Mouse (Mus musculus) CH12.LX (cell line): ENCODE measurements around the gene Ckmt1. TPM values are rescaled to one million over a fixed set of nuclear protein-coding genes. Genes with fewer than 3 reads are reported as not detected.

Source experiments
- DNase-seq: peaks from one replicate; pipeline ENCODE4 v3.0.0-alpha.2; 2013; ENCODE audit errors: extremely low read depth
- H3K27ac ChIP-seq: 2 replicates; pipeline ENCODE4 v1.5.1; 2012; ENCODE audit warnings: low read depth, mild to moderate bottlenecking, control low read depth, moderate library complexity; ENCODE audit not compliant: insufficient read depth
- H3K27me3 ChIP-seq: replicated peaks from 2 replicates; pipeline ENCODE3; 2012; ENCODE audit warnings: inconsistent platforms
- H3K36me3 ChIP-seq, 2 experiments: replicated peaks in 1 of 2; 2 replicates each; pipeline versions ENCODE3 to v1.6.1; 2012; ENCODE audit warnings: inconsistent platforms in 1 of 2, low read length in 1 of 2, mild to moderate bottlenecking in 1 of 2, mixed read lengths in 1 of 2, moderate library complexity in 1 of 2; ENCODE audit not compliant: control insufficient read depth in 1 of 2, insufficient read depth in 1 of 2
- H3K4me1 ChIP-seq, 2 experiments: 2 replicates each; pipeline ENCODE4 v1.6.1; 2012; ENCODE audit warnings: inconsistent platforms in 1 of 2, moderate library complexity in 1 of 2; ENCODE audit not compliant: insufficient read depth in 2 of 2, control insufficient read depth in 1 of 2
- H3K4me2 ChIP-seq: 2 replicates; pipeline ENCODE4 v1.6.1; 2012; ENCODE audit warnings: low read depth, mild to moderate bottlenecking, control low read depth; ENCODE audit not compliant: poor library complexity, insufficient read depth, severe bottlenecking
- H3K4me3 ChIP-seq, 3 experiments: fragments of 150-350 bp in 1 of 3; sonication (generic) in 1 of 3; replicated peaks in 1 of 3; 2 replicates each; pipeline versions ENCODE3 to v1.5.1; 2011 to 2012; ENCODE audit warnings: low read depth in 2 of 3, low read length in 2 of 3, mild to moderate bottlenecking in 2 of 3, moderate library complexity in 2 of 3, control low read depth in 1 of 3, improper control_type of control experiment in 1 of 3, inconsistent platforms in 1 of 3, mixed read lengths in 1 of 3; ENCODE audit not compliant: poor library complexity in 1 of 3
- H3K79me2 ChIP-seq: replicated peaks from 2 replicates; pipeline ENCODE4 v1.6.1; 2012; ENCODE audit warnings: mild to moderate bottlenecking, moderate library complexity; ENCODE audit not compliant: control insufficient read depth, poor library complexity, insufficient read depth, severe bottlenecking; ENCODE audit errors: extremely low read depth
- H3K9ac ChIP-seq: 2 replicates; pipeline ENCODE4 v1.6.1; 2012; ENCODE audit warnings: low read depth, mild to moderate bottlenecking, control low read depth, moderate library complexity; ENCODE audit not compliant: insufficient read depth
- H3K9me3 ChIP-seq: replicated peaks from 2 replicates; pipeline ENCODE3; 2012; ENCODE audit warnings: low read length, inconsistent platforms, mixed read lengths
- BHLHE40 ChIP-seq: IDR thresholded peaks from 2 replicates; pipeline ENCODE4 v1.6.1; 2011; ENCODE audit warnings: mild to moderate bottlenecking, low read depth, low read length, improper control_type of control experiment
- CHD1 ChIP-seq: IDR thresholded peaks from 2 replicates; pipeline ENCODE4 v1.6.1; 2012; ENCODE audit warnings: low read depth, low read length, improper control_type of control experiment, inconsistent platforms
- CHD2 ChIP-seq: IDR thresholded peaks from 2 replicates; pipeline ENCODE4 v1.6.1; 2011; ENCODE audit warnings: low read length, improper control_type of control experiment
- CTCF ChIP-seq, 2 experiments: IDR thresholded peaks in 1 of 2; conservative IDR thresholded peaks in 1 of 2; 2 replicates each; pipeline ENCODE4 v1.5.1; 2011 to 2012; ENCODE audit warnings: low read depth in 2 of 2, low read length in 2 of 2, improper control_type of control experiment in 1 of 2, inconsistent platforms in 1 of 2, mild to moderate bottlenecking in 1 of 2, moderate library complexity in 1 of 2
- E2F4 ChIP-seq: IDR thresholded peaks from 2 replicates; pipeline ENCODE4 v1.6.1; 2011; ENCODE audit warnings: low read depth, low read length, improper control_type of control experiment; ENCODE audit not compliant: insufficient replicate concordance
- ETS1 ChIP-seq: conservative IDR thresholded peaks from 2 replicates; pipeline ENCODE4 v1.6.1; 2012; ENCODE audit warnings: low read depth, mild to moderate bottlenecking, inconsistent platforms, low read length, improper control_type of control experiment, moderate library complexity
- HCFC1 ChIP-seq: IDR thresholded peaks from 2 replicates; pipeline ENCODE4 v1.6.1; 2012; ENCODE audit warnings: low read depth, mild to moderate bottlenecking, inconsistent platforms, low read length, improper control_type of control experiment
- IRF4 ChIP-seq: IDR thresholded peaks from 2 replicates; pipeline ENCODE4 v1.6.1; 2014; ENCODE audit warnings: low read depth, mild to moderate bottlenecking, inconsistent platforms, low read length, improper control_type of control experiment
- JUN ChIP-seq: IDR thresholded peaks from 2 replicates; pipeline ENCODE4 v1.6.1; 2011; ENCODE audit warnings: low read depth, mild to moderate bottlenecking, low read length, improper control_type of control experiment, moderate library complexity; ENCODE audit not compliant: insufficient read depth
- JUND ChIP-seq: conservative IDR thresholded peaks from 2 replicates; pipeline ENCODE4 v1.6.1; 2011; ENCODE audit warnings: low read depth, low read length, improper control_type of control experiment
- MAZ ChIP-seq: IDR thresholded peaks from 2 replicates; pipeline ENCODE4 v1.6.1; 2012; ENCODE audit warnings: low read depth, mild to moderate bottlenecking, inconsistent platforms, low read length, improper control_type of control experiment, moderate library complexity
- MEF2A ChIP-seq: IDR thresholded peaks from 2 replicates; pipeline ENCODE4 v1.6.1; 2014; ENCODE audit warnings: low read depth, mild to moderate bottlenecking, inconsistent platforms, low read length, improper control_type of control experiment, borderline replicate concordance
- MYC ChIP-seq: IDR thresholded peaks from 2 replicates; pipeline ENCODE4 v1.6.1; 2011; ENCODE audit warnings: low read depth, mild to moderate bottlenecking, improper control_type of control experiment, low read length
- PAX5 ChIP-seq: IDR thresholded peaks from 2 replicates; pipeline ENCODE4 v1.6.1; 2012; ENCODE audit warnings: low read length, inconsistent platforms, mixed read lengths
- TBP ChIP-seq: conservative IDR thresholded peaks from 2 replicates; pipeline ENCODE4 v1.6.1; 2011; ENCODE audit warnings: low read depth, low read length, improper control_type of control experiment
- TCF12 ChIP-seq: IDR thresholded peaks from 2 replicates; pipeline ENCODE4 v1.6.1; 2014; ENCODE audit warnings: low read depth, mild to moderate bottlenecking, inconsistent platforms, low read length, improper control_type of control experiment
- UBTF ChIP-seq: IDR thresholded peaks from 2 replicates; pipeline ENCODE4 v1.6.1; 2012; ENCODE audit warnings: low read depth, mild to moderate bottlenecking, inconsistent platforms, low read length, improper control_type of control experiment, moderate library complexity
- USF1 ChIP-seq: IDR thresholded peaks from 2 replicates; pipeline ENCODE4 v1.6.1; 2014; ENCODE audit warnings: low read depth, mild to moderate bottlenecking, inconsistent platforms, low read length, improper control_type of control experiment
- ZNF384 ChIP-seq: IDR thresholded peaks from 2 replicates; pipeline ENCODE4 v1.6.1; 2012; ENCODE audit warnings: low read depth, low read length, improper control_type of control experiment, inconsistent platforms
- dilution Hi-C: fragments of 300-500 bp; cut with MboI; formaldehyde crosslinking; loops from 2 replicates; pipeline ENCODE4 v1.14.3; 2020; ENCODE audit warnings: low sequenced_read_pairs; ENCODE audit not compliant: extremely low pct_unique_long_range_greater_than_20kb, extremely low pct_ligation_motif_present
- in situ Hi-C: fragments of 300-500 bp; cut with MboI; formaldehyde crosslinking; loops from 3 replicates; pipeline ENCODE4 v1.14.3; 2019; ENCODE audit warnings: low sequenced_read_pairs, low pct_ligation_motif_present, low pct_unique_long_range_greater_than_20kb, mixed read lengths
- polyA plus RNA-seq: library from polyadenylated mRNA; unstranded; fragments of >175 nt; gene quantifications from 2 replicates; pipeline ENCODE4 v1.2.1, GENCODE M21; 2012; ENCODE audit warnings: low read depth; ENCODE audit not compliant: insufficient read length
- total RNA-seq, 2 experiments: library from RNA; depleted of rRNA; stranded (reverse); fragments of 300-350 nt in 1 of 2; fragments of >200 nt in 1 of 2; gene quantifications; 2 replicates each; pipeline ENCODE4 v1.2.3; 2012 to 2014

Ckmt1 gene
- total RNA-seq (2012; rRNA removed) (3.8 and 3.9 TPM in 2 replicates), total RNA-seq (2014; rRNA removed) (0.43 TPM in 1 of 2 replicates, not detected in the other), polyA plus RNA-seq (2.6 and 5.1 TPM in 2 replicates)

DNA sequence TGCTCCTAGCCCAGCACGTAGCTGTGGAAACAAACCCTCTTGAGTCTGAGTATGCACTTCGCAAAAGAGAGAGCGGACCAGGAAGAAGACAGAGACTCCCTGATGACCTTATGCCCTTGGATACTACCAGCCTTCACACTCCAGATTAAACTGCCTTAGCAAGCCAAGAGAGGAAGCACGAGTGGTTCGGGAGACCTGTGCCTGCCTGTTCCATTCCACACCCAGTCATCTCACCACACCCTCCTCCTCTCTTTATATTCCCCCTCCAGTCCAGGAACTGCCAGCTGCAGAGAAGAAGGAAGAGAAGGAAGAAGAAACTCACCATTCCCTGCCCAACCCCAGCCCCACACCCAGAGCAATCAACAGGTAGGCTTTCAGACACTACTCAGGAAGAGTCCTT lies at the start of gene Ckmt1:
Gene Ckmt1 (plus strand): TSS at position 221 of the 400 bp plus-strand sequence.
- no peaks in the 10 kb centered on the region for H3K79me2 ChIP-seq
- dilution Hi-C loops (no loop called here), in situ Hi-C loops (no loop called here)
- H3K9me3 ChIP-seq, result no peaks in the 10 kb centered on the region
- no peak for DNase-seq
- H3K4me2 ChIP-seq, result peak within 1 kb of the TSS; percentile 65
- TF ChIP-seq CHD2 (no peak), ZNF384 (no peak), MEF2A (no peak), ETS1 (no peak), JUN (no peak), PAX5 (no peak), E2F4 (no peak), CHD1 (no peak), MAZ (no peak), MYC (no peak), BHLHE40 (no peak)
- peaks cover 9 to 18% of the 10 kb centered on the region in 2 experiments for H3K4me1 ChIP-seq
- no peak within 1 kb of the TSS; the same call in 1 of the 2 replicates for H3K9ac ChIP-seq
- no peak within 1 kb of the TSS for H3K27ac ChIP-seq
- H3K27me3 ChIP-seq, result peaks cover 48% of the 10 kb centered on the region
- H3K36me3 ChIP-seq, result peaks cover 5 to 15% of the 10 kb centered on the region in 2 experiments
- peak within 1 kb of the TSS in 1 of 3 experiments; percentile 6 for H3K4me3 ChIP-seq

DNA sequence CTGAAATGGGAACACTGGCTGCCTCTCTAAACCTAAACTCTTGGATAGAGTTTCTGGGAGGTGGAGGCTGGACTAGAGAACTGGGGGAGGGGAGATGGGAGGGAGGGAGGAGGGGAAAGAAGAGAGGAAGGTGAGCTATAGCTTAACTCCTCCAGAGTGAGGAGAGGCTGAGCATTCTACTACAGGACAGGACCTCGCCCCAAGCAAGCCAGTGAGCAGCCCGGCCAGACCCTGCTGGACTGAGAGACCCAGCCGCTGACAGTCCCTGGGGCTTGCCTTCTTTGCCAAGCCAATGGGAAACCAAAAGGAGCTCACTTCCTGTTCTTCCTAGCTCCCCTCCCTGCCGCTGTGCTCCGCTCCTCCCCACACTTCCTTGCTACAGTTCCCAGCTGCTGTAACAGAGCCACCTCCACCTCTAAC lies 48.5 kb upstream of the Ckmt1 start:
- no peaks in the 10 kb centered on the region for H3K79me2 ChIP-seq
- no peak overlapping the region for H3K27ac ChIP-seq
- dilution Hi-C loops, result no loop called here
- peaks cover 3 to 60% of the 10 kb centered on the region in 2 experiments for H3K36me3 ChIP-seq
- no peaks in the 10 kb centered on the region for H3K9me3 ChIP-seq
- in situ Hi-C loops, result no loop called here
- H3K9ac ChIP-seq, result no peak overlapping the region
- no peak for DNase-seq
- TF ChIP-seq E2F4 (no peak), JUND (no peak), CTCF (conservative IDR thresholded peaks at IDR 0.05 in 1 of 2, IDR thresholded peaks at IDR 0.05 in 1 of 2; ENCODE audit: low read depth in 2 of 2, low read length in 2 of 2) (no peak), TCF12 (no peak), MAZ (no peak), USF1 (no peak), HCFC1 (no peak), TBP (no peak), UBTF (no peak), IRF4 (no peak)
- H3K4me2 ChIP-seq, result no peak overlapping the region
- H3K4me3 ChIP-seq, result no peak overlapping the region
- no peaks in the 10 kb centered on the region for H3K4me1 ChIP-seq
- H3K27me3 ChIP-seq, result no peaks in the 10 kb centered on the region
